13 mouse cellular contexts compared by ENCODE assay signal in genomic region chr4:56621782-56622181, GRCm38 (mm10).
"Had no signal": no experiment of that assay in that cellular context is flagged by ENCODE, and none has a peak within 500 bp of the region (broad histone marks: within the 10 kb centered on the region; RNA-seq: fewer than 3 reads in every experiment).

No protein-coding gene starts in this region.

- DNase-seq: forebrain, postnatal 0 days; gastrocnemius, postnatal 14 days; gastrocnemius, postnatal 36 days; heart, adult 18-20 months; heart, postnatal 10 days; heart, postnatal 36 days; kidney, adult 11 months; kidney, adult 2 months; kidney, adult 9 months; kidney, postnatal 14 days; kidney, postnatal 36 days; layer of hippocampus, postnatal 36 days; left cerebral cortex, postnatal 4 days had no signal
